Mouse (Mus musculus): ENCODE measurements around the gene Gtsf2. TPM values are rescaled to one million over a fixed set of nuclear protein-coding genes. Genes with fewer than 3 reads are reported as not detected.
A peak's percentile ranks its signal among the peaks of the same experiment; 100 is the strongest.
"Not testable (repeated sequence)": the region's sequence is repeated elsewhere in the genome, so short reads cannot be mapped to it uniquely, and the experiment has no call there.

The Gtsf2 gene
- not detected for total RNA-seq (2021)

- DNase-seq = no peak
- intact Hi-C loops (cut with DNase I) = no loop called here
Observed at GRCm38 (mm10) chr15:103448369-103448768, at the start of gene Gtsf2. Gtsf2 (minus strand) TSS chr15:103448469.

DNA sequence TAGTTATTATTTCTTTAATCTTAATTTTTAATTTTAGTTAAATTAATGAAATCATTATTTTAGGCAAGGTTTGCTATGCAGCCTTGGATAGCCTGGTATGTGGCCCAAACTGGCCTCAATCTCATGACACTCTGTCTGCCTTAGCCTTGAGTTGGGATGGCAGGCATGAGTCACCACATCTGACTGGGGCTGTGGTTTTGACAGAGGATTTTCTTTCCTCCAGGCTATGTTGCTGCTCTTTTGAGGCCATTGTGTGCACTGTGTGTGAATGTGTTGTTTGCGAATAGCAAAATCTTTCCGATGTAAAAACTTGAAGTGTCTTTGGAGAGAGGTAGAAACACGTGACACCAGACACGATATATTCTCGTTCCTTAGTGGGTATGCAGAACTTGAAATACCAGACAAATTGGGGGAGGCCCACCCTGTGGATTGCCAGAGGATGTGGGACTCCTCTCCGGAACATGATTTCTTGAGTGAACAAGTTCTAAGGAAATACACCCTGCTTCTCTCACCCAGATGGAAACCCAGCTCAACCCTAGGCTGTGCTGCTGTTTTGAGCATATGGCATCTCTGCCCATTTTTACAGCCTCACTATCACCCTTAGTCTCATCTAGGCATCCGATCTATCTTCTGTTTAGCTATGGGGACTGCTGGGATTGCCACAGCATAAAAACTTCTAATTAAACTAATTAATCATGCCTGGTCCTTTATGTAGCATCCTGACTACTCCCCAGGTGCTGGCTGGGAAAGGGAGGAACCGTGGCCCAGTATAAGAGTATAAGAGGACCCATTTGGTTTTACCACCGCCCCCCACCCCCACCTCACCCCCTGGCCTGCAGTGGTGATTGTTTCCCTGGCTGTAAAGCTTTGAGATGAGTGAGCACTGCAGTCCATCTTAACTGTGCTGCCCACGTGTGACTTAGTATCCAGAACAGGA, 48.2 kb upstream of the Gtsf2 start:
- DNase-seq = no peak
- intact Hi-C loops (cut with DNase I) = no loop called here

GRCm38 (mm10) chr15:103488336-103488735, 40.1 kb upstream of the Gtsf2 start:
- intact Hi-C loops (cut with DNase I) = no loop called here
- no peak for DNase-seq

GRCm38 (mm10) chr15:103486658-103487057, 38.4 kb upstream of the Gtsf2 start:
- DNase-seq = no peak
- intact Hi-C loops (cut with DNase I) = no loop called here

DNA sequence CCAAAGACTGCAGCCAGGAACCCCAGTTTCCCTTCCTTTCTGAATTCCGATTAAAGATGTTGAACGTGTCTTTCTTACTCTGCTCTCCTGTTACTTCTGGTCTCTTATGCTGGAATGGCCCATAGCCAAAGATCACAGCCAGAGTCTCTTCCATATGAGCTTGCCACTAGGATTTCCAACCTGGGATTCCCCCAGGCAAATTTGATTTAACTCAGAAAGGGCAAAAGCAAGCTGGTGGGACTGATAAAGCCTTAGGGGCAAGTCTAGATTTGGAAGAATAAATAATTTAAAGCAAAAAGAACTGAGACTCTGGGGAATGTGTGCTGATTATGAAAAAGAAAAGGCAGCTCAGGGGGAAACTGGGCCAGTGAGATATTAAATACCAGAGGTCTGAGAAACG, 36.8 kb upstream of the Gtsf2 start:
- intact Hi-C loops (cut with DNase I) = no loop called here
- DNase-seq = no peak

DNA sequence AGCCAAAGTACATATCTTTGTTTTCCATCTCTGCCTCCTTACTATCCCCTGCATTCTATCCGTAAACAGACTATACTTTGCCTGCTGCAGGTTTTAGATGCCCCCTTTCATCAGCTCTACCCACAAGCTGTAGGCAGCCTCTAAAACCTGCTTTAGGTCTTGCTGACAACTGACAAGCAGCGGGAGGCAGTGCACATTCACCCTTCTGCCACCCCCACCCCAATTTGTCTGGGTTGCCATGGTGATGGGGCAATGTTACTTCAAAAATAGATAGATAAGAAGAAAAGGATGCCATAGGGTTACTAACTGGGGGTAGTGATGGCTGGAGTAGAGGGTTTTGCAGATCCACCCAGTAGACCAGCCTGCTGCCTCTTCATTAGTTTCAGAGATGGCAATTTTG, 36.2 kb upstream of the Gtsf2 start:
- no peak for DNase-seq
- intact Hi-C loops (cut with DNase I) = no loop called here

GRCm38 (mm10) chr15:103482488-103482887, 34.2 kb upstream of the Gtsf2 start:
- intact Hi-C loops (cut with DNase I) = no loop called here
- peak; percentile 11 to 25 for DNase-seq

DNA sequence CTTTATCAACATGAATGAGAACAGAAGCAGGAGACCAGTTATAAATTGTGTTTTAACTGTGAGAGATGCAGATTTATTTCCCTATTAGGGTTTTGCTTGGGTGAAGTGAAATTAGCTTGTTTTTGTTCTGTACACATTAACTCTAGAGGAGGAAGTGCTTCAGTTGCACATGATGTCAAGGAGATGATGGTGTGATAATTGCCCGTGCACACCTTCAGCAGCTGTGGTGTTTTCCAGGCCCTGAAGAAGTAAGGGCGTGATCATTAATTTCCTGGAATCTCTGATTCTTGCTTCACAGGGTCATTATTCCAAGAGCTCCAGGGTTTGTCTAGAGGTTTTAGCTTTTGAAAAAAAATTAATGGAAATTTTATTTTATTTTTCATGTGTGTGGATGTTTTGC, 31.9 kb upstream of the Gtsf2 start:
- intact Hi-C loops (cut with DNase I) = no loop called here
- no peak for DNase-seq

DNA sequence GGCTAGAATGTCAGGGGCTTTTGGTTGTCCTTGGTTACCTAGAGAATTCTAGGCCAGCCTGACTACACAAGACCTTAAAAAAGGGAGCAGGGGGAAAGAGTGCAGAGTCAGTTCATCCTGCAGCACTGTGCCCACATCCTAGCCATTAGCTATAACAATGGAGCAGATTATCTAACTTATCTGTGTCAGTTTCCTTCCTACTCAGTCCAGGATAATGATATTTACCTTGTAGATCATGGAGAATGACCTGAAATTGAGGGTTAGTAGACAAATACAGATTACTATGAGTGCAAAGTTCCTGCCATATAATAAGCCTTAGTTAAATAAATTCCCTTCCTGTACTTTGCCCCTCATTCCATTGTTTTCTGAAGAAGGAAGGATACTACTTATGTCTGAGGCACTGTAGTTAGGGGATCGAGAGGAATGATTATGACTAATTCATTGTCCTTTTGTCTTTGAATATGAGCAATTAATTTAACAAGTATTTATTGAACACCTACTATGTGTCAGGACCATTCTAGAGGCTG, 30.9 kb upstream of the Gtsf2 start:
- no peak for DNase-seq
- intact Hi-C loops (cut with DNase I) = no loop called here

DNA sequence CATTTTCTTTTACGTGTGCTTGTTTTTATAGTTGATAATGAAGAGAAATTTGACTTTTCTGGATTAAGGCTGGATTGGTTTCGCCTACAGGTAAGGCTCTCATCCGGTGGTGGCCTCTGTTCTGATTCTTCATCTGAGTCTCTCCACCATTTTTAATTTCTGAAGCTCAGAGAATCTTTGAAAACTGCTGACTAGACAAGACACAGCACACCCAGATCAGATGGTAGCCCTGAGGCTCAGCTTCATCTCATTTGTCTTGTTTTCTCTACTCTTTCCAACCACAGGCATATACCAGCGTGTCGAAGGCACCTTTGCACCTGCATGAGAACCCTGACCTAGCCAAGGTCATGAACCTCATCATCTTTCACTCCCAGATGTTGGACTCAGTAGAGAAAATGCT, 25.5 kb upstream of the Gtsf2 start:
- intact Hi-C loops (cut with DNase I) = no loop called here
- DNase-seq = no peak

GRCm38 (mm10) chr15:103473182-103473581, 24.9 kb upstream of the Gtsf2 start:
- intact Hi-C loops (cut with DNase I) = no loop called here
- no peak for DNase-seq

GRCm38 (mm10) chr15:103472265-103472664, 24.0 kb upstream of the Gtsf2 start:
- DNase-seq = no peak
- intact Hi-C loops (cut with DNase I) = no loop called here

DNA sequence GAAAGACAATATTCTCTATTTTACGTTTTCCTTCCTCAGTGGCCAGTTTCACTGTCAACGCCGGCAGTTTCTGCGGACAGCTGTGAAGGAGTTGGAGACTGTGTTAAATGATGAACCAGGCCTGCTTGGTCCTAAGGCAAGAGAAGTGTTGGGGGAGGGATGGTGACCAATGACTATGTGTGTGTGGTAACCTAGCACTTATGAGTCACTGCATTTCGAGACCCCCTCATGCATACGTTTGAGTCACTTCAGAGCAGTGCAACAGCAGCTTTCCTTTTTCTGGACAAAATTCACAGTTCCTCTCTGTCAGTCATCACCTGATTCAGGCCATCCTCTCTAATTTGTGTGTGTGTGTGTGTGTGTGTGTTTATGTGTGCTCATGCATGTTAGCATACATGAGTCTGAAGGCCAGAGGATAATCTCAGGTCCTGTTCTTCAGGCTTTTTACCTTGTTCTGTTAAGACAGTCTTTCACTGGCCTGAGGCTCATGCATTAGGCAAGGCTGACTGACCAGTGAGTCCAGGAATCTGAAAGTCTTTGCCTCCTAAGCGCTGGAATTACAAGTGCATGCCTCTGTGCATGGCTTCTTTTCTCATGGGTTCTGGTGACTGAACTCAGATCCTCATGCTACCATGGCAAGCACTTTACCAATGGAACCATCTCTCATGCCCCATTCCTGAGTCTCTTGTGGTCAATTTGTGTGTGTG, 23.4 kb upstream of the Gtsf2 start:
- DNase-seq = no peak

DNA sequence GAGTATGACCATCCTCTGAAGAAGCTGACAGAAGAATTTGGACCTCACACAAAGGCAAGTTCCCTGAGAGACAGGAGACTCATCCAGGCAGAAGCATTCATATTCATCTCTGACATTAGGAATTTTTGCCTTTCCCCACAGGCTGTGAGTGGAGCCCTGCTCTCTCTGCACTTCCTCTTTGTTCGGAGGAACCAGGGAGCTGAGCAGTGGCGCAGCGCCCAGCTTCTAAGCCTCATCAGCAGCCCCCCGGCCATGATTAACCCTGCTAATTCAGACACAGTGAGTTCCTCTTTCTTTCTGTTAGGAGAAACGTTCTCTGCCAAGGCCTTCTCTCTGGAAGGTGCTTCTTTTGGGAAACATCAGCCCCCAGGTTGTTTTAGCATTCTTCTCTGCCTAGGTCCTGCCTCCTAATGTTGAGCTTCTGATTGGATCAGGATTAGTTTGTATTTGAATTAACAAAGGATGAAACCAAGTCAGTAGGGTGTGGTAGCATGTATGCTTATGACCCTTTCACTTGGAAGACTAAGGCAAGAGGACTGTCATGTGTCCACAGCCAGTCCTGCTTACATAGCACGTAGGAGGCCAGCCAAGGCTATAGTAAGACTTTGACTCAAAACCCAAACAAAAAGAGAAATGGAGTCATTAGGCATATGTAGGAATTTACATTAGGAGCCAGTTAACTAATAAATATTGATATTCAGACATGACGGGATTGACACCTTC, 14.4 kb upstream of the Gtsf2 start:
- DNase-seq = peak; percentile 2 to 13
- intact Hi-C loops (cut with DNase I) = no loop called here

More for the DNA sequence above, 23.4 kb upstream of the Gtsf2 start:
- intact Hi-C loops (cut with DNase I) = no loop called here

DNA sequence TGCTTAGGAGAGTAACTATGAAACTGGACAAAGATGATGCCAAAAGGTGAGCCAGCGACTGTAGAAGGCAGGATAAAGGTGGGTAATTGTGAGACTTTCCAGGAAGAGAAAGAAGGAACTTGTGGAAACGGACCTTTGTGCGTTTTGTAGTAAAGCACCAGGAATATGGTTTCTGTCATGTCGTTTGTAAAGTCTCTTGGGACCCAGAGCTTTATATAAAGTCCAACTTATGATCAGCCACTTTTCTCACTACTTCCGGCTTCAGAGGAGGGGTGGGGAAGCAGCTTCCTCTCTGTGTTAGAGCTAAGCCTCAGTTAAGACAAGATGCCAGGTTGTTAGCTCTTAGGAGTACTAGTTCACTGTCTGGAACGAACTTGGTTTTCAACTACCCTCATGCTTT, 6.2 kb upstream of the Gtsf2 start:
- intact Hi-C loops (cut with DNase I) = no loop called here
- no peak for DNase-seq

DNA sequence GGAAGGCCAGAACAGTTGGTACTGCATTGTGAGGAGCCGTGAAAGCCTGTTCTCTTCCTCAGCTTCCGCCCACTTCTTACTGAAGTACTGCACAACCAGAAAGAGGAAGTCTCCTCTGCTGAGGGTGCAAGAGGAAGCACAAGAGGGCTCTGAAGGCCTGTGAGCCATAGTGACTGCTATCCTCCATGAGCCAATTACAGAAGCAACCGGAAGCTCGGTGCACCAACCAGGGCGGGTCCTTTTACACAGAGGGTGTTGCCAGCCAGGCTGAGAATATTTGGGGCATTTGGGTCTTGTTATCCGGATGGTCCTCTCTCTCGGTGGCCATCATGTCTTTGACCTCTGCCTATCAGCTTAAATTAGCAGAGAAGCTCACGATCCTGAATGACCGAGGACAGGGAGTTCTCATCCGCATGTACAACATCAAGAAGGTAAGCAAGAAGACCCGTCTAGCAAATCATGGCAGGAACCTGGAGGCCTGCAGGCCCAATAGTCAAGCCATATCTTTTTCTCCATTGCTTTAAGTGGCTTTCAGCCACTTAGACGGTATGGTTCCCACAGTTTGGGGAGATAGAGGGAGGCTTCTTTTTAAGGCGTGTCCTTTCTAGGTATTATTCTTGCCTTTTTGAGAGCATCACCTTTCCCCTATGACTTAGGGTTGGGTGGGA, 5.4 kb upstream of the Gtsf2 start, which contains the start of gene Nckap1l:
TSS of gene Nckap1l (plus strand) at position 244 of the 668 bp plus-strand sequence.
- peak; percentile 40 to 46 for DNase-seq
- intact Hi-C loops (cut with DNase I) = no loop called here

GRCm38 (mm10) chr15:103445966-103446365, 2.3 kb downstream of the Gtsf2 start:
- not testable (repeated sequence) for DNase-seq

GRCm38 (mm10) chr15:103430241-103430640, 18.0 kb downstream of the Gtsf2 start, which contains the start of gene Gtsf1:
Gtsf1 (minus strand) TSS chr15:103430470.
- intact Hi-C loops (cut with DNase I) = no loop called here

More at GRCm38 (mm10) chr15:103445966-103446365, 2.3 kb downstream of the Gtsf2 start:
- intact Hi-C loops (cut with DNase I) = not testable (repeated sequence)

GRCm38 (mm10) chr15:103427017-103427416, 21.3 kb downstream of the Gtsf2 start:
- no peak for DNase-seq
- intact Hi-C loops (cut with DNase I) = no loop called here

More at GRCm38 (mm10) chr15:103430241-103430640, 18.0 kb downstream of the Gtsf2 start, which contains the start of gene Gtsf1:
- no peak for DNase-seq

GRCm38 (mm10) chr15:103405586-103405985, 42.7 kb downstream of the Gtsf2 start:
- intact Hi-C loops (cut with DNase I); DNase-seq: not testable (repeated sequence)
